Mouse (Mus musculus): ENCODE results near the gene Chchd3.

Gene Chchd3

GRCm38 (mm10) chr6:33059735-33060576 is at the start of gene Chchd3:
Gene Chchd3, minus strand, starts transcription at chr6:33060260.
- peak; percentile 98 for DNase-seq (ENCODE audit: low spot score)

DNA sequence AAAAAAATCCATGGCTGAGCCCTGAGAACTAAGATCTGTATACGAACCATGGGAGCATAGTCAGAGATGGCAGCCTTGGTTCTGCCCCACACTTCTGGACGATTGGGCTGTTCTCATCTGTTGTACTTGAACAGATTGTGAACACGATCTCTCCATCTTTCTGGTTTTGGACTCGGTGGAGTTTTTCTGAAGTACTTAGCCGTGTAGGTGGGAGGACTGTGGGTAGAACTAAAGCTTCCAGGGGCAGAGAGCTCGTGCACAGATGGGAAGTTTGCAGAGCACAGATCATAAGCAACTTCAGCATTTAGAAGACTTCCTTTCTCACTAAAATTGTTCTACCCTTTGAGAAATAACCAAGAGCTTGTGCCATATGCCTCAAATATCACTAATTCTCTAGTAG is 44.6 kb upstream of the Chchd3 start:
- no peak for DNase-seq (ENCODE audit: low spot score)

GRCm38 (mm10) chr6:33098903-33099302 is 38.8 kb upstream of the Chchd3 start:
- no peak for DNase-seq (ENCODE audit: low spot score)

DNA sequence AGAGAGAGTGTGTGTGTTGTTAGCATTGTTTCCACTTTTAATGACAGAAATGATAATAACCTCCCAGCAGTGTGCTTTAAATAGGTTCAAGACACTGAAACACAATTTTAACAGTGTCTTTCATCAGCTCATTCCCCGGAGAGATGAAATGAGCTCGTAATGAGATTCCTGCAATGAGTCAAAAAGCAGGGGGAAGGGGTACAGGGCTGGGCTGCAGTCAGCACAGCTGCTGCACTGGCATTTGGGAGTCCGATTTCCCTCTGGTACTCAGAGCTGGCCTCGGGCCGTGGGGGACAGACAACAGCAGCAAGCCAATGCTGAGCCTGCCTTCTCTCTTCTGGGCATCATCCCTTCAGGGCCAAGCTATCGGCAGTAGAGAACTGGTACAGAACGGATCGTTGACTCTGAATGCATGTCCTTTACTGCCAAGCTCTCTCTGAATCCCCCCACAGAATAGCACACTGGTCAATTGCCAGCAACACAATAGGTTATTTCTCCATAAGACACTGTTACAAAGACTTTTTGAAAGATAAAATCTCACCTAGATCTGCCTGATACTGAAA is 34.7 kb upstream of the Chchd3 start:
- peak; percentile 16 for DNase-seq (ENCODE audit: low spot score)

DNA sequence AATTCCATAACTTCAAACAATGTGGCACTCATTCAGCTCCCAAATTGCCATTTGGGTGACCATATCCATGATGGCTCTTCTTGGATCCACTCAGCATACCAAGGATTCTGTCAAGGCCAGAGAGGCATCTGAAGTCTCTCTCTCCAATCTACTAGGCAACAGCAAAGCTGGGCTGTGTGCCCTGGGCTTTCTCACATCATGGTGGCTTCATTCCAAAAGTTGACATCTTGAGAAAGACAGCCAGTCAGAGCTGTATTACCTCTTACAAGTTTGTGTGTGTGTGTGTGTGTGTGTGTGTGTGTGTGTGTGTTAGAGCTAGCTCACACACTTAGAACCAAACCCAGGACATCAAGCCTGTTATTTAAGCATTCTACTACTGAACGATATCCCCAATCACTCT is 20.1 kb upstream of the Chchd3 start:
- no peak for DNase-seq (ENCODE audit: low spot score)

- DNase-seq (ENCODE audit: low spot score) = no peak
Measured at GRCm38 (mm10) chr6:33078260-33078936, 18.3 kb upstream of the Chchd3 start.

DNA sequence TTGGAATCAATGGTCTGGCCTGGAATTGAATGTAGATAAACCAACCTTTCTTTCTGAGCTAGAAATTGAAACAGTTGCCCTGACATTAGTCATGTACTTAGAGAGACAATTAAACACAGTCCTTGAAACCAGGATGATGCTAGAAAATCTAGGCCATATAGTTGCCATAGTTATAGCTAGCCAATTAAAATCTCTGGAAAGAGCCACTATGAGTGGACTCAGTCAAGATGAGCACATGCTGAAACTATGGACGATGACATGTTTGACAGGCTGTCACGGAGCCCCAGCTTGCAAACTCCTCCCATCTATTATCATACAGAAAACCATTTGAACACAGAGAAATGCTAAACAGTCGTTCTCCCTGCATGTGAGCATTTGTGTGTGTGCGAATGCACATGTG is 6.4 kb upstream of the Chchd3 start:
- peak; percentile 18 for DNase-seq (ENCODE audit: low spot score)

- DNase-seq (ENCODE audit: low spot score) = no peak
Measured at GRCm38 (mm10) chr6:33059276-33059675, 784 bp downstream of the Chchd3 start.

- no peak for DNase-seq (ENCODE audit: low spot score)
Measured at GRCm38 (mm10) chr6:33056392-33056791, 3.7 kb downstream of the Chchd3 start.

- DNase-seq (ENCODE audit: low spot score) = no peak
Measured at GRCm38 (mm10) chr6:33055663-33056062, 4.4 kb downstream of the Chchd3 start.

GRCm38 (mm10) chr6:33054946-33055345 is 5.1 kb downstream of the Chchd3 start:
- no peak for DNase-seq (ENCODE audit: low spot score)

- no peak for DNase-seq (ENCODE audit: low spot score)
Measured at GRCm38 (mm10) chr6:33051642-33052041, 8.4 kb downstream of the Chchd3 start.

- DNase-seq (ENCODE audit: low spot score) = no peak
Measured at GRCm38 (mm10) chr6:33049705-33050420, 10.2 kb downstream of the Chchd3 start.

DNA sequence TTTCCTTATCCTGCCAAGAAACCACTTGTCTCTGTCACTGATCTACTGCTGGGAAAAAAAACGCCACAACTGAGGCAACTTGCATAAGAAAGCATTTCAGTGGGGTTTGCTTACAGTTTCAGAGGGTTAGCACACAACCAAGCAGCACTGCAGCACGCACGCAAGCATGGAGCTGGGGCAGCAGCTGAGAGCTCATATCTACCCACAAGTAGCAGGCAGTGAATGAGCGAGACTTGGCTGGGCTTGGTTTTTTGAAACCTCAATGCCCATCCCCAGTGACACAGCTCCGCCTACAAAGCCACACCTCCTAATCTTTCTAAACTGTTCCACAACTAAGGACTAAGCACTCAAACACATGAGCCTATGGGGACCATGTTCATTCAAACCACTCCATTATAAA is 16.6 kb downstream of the Chchd3 start:
- no peak for DNase-seq (ENCODE audit: low spot score)

DNA sequence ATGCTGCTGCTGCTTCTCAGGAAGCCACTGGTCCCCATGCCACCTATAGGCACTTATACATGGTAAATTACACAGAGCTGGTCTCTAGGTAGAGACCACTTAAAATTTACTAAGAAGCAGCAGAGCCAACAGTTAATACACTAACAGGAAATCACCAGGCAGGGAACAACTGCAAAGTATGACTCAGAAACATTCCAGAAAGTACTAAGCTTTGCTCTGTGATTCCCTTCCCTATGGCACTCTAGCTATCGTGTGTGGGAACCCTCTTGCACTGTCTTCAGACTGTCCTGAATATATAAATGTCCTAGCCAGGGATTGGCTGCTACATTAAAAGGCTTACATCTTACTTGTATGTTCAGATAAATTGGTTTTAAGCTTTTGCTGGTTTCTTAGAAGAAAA is 17.2 kb downstream of the Chchd3 start:
- no peak for DNase-seq (ENCODE audit: low spot score)

DNA sequence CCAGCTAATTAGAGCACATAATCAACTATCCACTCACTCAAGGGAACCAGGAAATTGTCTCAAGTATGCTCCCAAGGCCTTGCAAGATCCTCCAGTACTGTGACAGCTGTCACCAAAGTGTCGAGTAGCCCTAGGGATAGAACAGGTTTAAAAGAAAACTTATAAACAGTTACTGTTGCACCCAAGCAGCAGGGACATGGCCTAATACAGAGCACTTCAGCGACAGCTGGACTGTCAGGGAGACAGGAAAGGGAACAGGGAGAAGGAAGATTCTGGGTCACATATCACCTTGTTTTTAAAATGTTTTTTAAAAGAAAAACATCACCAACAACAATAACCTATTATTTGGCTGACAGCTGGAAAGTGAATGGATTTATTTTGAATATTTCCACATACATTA is 18.1 kb downstream of the Chchd3 start:
- DNase-seq (ENCODE audit: low spot score) = no peak

- DNase-seq (ENCODE audit: low spot score) = no peak
Measured at GRCm38 (mm10) chr6:33040360-33041090, 19.5 kb downstream of the Chchd3 start.

GRCm38 (mm10) chr6:33032543-33032942 is 27.5 kb downstream of the Chchd3 start:
- DNase-seq (ENCODE audit: low spot score) = no peak

GRCm38 (mm10) chr6:33031631-33032030 is 28.4 kb downstream of the Chchd3 start:
- DNase-seq (ENCODE audit: low spot score) = no peak

DNA sequence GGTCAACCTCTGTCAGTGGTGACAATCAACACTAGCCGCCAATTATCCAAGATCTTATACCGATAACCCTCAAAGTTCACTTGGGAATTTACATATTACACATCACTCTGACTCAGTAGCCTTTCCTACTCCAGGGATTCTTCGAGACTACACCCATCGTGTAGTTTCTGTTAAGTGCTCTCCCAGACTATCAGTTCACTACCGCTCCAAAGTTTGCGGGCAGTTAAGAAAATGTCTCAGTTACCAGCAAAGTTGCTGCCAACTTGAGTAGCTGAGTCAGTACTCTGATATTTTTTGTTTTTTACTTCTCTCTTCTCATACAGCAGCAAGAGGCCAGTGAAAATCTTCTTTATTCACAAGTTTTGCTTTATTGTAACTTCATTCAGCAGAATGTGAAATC is 31.8 kb downstream of the Chchd3 start:
- no peak for DNase-seq (ENCODE audit: low spot score)

- DNase-seq (ENCODE audit: low spot score) = no peak
Measured at GRCm38 (mm10) chr6:33025041-33025440, 35.0 kb downstream of the Chchd3 start.

GRCm38 (mm10) chr6:33004607-33005006 is 55.5 kb downstream of the Chchd3 start:
- DNase-seq (ENCODE audit: low spot score) = no peak

Measured in retina, embryonic 14.5 days (tissue).